Mouse (Mus musculus) kidney, embryonic 15.5 days (tissue): Measurements from ENCODE around the gene Ncan. TPM values are rescaled to one million over a fixed set of nuclear protein-coding genes. Genes with fewer than 3 reads are reported as not detected.

ENCODE experiments used
- ATAC-seq: fragments of 200-750 bp; cut with Nextera tagmentation; replicated peaks from 2 replicates; pipeline ENCODE4 v1.8.0; 2017; ENCODE audit warnings: moderate TSS enrichment; ENCODE audit not compliant: low FRiP score
- H3K27ac ChIP-seq: fragments of 300-500 bp; sonication (generic); 2 replicates; pipeline ENCODE4 v1.5.1; 2015; ENCODE audit warnings: mild to moderate bottlenecking, inconsistent platforms
- H3K27me3 ChIP-seq: fragments of 300-500 bp; sonication (generic); 2 replicates; pipeline ENCODE4 v1.6.1; 2015; ENCODE audit warnings: inconsistent platforms
- H3K36me3 ChIP-seq: fragments of 300-500 bp; sonication (generic); 2 replicates; pipeline ENCODE4 v1.6.1; 2015; ENCODE audit warnings: inconsistent platforms
- H3K4me1 ChIP-seq: fragments of 300-500 bp; sonication (generic); 2 replicates; pipeline ENCODE4 v1.6.1; 2015; ENCODE audit warnings: inconsistent platforms
- H3K4me2 ChIP-seq: fragments of 300-500 bp; sonication (generic); 2 replicates; pipeline ENCODE4 v1.6.1; 2015; ENCODE audit warnings: moderate library complexity, mild to moderate bottlenecking, inconsistent platforms
- H3K4me3 ChIP-seq: fragments of 300-500 bp; sonication (generic); replicated peaks from 2 replicates; pipeline ENCODE4 v1.5.1; 2015; ENCODE audit warnings: mild to moderate bottlenecking, inconsistent platforms
- H3K9ac ChIP-seq: fragments of 300-500 bp; sonication (generic); 2 replicates; pipeline ENCODE4 v1.6.1; 2015; ENCODE audit warnings: mild to moderate bottlenecking, inconsistent platforms
- H3K9me3 ChIP-seq: fragments of 300-500 bp; sonication (generic); replicated peaks from 2 replicates; pipeline ENCODE4 v1.6.1; 2016; ENCODE audit warnings: inconsistent platforms
- WGBS: fragments of 180-500 bp; shearing (Covaris S2); methylation state at CpG from one replicate; pipeline ENCODE4 v1.1.7; 2015; ENCODE audit warnings: mixed read lengths; 5-methylcytosine and 5-hydroxymethylcytosine counted together
- polyA plus RNA-seq: library from polyadenylated mRNA; unstranded; fragments of >200 nt; fragmentation: Nextera tagmentation; extraction: Ambion mirVana; gene quantifications from 2 replicates; pipeline ENCODE4 v1.2.1, GENCODE M21; 2015

Gene Ncan
- polyA plus RNA-seq, 1 experiment from 2014 or later, result 0.64 TPM

- 64% methylated on average over 9 of the region's 9 CpGs for WGBS
- H3K4me3 ChIP-seq, result no peak overlapping the region
- H3K36me3 ChIP-seq, result no peaks in the 10 kb centered on the region
These were observed 31.2 kb downstream of the Ncan start for GRCm38 (mm10) chr8:70089296-70089960.

GRCm38 (mm10) chr8:70087836-70088650, 32.6 kb downstream of the Ncan start:
- H3K4me1 ChIP-seq, result peaks cover 29% of the 10 kb centered on the region
- H3K36me3 ChIP-seq, result no peaks in the 10 kb centered on the region
- H3K27me3 ChIP-seq, result peaks cover 94% of the 10 kb centered on the region
- H3K4me2 ChIP-seq, result peak overlapping the region; percentile 77
- 4% methylated on average over 56 of the region's 56 CpGs for whole genome bisulfite sequencing
- ATAC-seq, result peak; percentile 73
- H3K9ac ChIP-seq, result 0 out of 2 replicates have a peak overlapping the region, but pooled peaks have one; percentile 5
- H3K4me3 ChIP-seq, result peak overlapping the region; percentile 42
- H3K27ac ChIP-seq, result no peak overlapping the region
- H3K9me3 ChIP-seq, result no peaks in the 10 kb centered on the region

More at GRCm38 (mm10) chr8:70089296-70089960, 31.2 kb downstream of the Ncan start:
- no peak overlapping the region for H3K4me2 ChIP-seq
- H3K9me3 ChIP-seq, result no peaks in the 10 kb centered on the region
- peaks cover 15% of the 10 kb centered on the region for H3K4me1 ChIP-seq
- no peak overlapping the region for H3K27ac ChIP-seq
- no peak overlapping the region for H3K9ac ChIP-seq
- H3K27me3 ChIP-seq, result peaks cover 83% of the 10 kb centered on the region
- no peak for ATAC-seq

- ATAC-seq, result no peak
- 4% methylated on average over 7 of the region's 7 CpGs for WGBS
- no peak overlapping the region for H3K27ac ChIP-seq
- H3K4me1 ChIP-seq, result peaks cover 31% of the 10 kb centered on the region
- H3K4me3 ChIP-seq, result peak overlapping the region; percentile 42; the same call in 1 of the 2 replicates
- H3K9me3 ChIP-seq, result no peaks in the 10 kb centered on the region
- peaks cover 99% of the 10 kb centered on the region for H3K27me3 ChIP-seq
- no peaks in the 10 kb centered on the region for H3K36me3 ChIP-seq
- no peak overlapping the region for H3K4me2 ChIP-seq
- no peak overlapping the region for H3K9ac ChIP-seq
These were observed 33.4 kb downstream of the Ncan start for GRCm38 (mm10) chr8:70087237-70087636.

- Histone ChIP-seq H3K36me3 (no peaks in the 10 kb centered on the region), H3K4me3 (no peak overlapping the region), H3K27me3 (peaks cover 100% of the 10 kb centered on the region), H3K9me3 (no peaks in the 10 kb centered on the region), H3K4me2 (no peak overlapping the region), H3K27ac (no peak overlapping the region), H3K4me1 (peaks cover 31% of the 10 kb centered on the region), H3K9ac (no peak overlapping the region)
- WGBS, result 44% methylated on average over 1 of the region's 1 CpGs
- no peak for ATAC-seq
These were observed 34.5 kb downstream of the Ncan start for GRCm38 (mm10) chr8:70086151-70086550.

DNA sequence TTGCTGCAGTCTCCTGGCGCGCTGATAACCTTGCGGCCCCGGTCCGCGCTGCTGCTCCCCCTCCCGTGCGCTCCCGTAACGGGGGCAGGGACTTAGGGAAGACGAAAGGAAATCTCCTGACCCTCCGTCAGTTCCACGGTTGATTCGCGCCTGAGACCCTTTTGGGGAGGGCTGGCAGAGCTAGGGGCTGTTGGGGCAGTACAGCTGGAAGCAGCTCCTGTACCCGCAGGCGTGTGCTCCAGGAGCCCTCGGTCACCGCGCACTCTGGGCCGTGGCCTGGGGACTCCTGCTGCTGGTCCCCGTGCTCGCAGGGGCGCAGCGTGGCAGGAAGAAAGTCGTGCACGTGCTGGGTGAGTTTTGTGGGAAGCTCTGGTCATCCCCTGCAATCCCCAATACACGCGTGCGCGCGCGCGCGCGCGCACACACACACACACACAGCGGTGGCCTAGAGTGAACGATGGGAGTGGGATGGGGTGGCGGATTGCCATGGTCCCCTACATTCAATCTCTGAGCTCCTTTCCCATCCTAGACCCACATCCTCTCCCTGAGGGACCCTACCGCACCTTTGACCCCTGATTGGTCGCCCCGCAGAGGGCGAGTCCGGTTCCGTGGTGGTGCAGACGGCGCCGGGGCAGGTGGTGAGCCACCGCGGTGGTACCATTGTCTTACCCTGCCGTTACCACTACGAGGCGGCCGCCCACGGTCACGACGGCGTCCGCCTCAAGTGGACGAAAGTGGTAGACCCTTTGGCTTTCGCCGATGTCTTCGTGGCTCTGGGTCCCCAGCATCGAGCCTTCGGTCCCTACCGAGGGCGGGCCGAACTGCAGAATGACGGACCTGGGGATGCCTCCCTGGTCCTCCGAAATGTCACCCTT, 36.2 kb downstream of the Ncan start:
- Histone ChIP-seq H3K4me3 (peak overlapping the region; percentile 44), H3K27ac (no peak overlapping the region), H3K36me3 (no peaks in the 10 kb centered on the region), H3K4me2 (peak overlapping the region; percentile 75), H3K9ac (peak overlapping the region; percentile 19; the same call in 1 of the 2 replicates), H3K27me3 (peaks cover 82% of the 10 kb centered on the region), H3K4me1 (peaks cover 31% of the 10 kb centered on the region), H3K9me3 (no peaks in the 10 kb centered on the region)
- ATAC-seq, result no peak
- 2% methylated on average over 71 of the region's 71 CpGs for WGBS

DNA sequence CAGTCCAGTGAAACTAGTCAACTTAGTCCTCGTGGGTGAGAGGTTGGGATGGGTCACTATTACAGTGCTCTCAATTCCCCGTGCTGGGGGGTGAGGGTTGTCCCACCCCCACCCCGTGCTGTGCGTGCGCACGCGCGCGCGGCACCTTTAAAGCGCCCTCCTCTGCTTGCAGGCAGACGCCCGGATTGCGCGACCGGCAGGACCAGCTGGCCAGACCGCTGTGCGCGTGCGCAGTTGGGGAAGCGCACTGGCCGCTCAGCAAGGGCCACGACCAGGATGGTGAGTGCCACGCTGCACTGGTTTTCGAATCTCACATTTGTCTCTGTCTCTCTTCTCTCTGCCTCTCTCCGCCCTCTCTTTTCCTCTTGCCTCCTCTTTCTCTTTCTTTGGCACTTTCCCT, 37.4 kb downstream of the Ncan start, which contains the start of gene Hapln4:
Hapln4 (plus strand) TSS at position 173 of the 400 bp plus-strand sequence.
- H3K27ac ChIP-seq, result no peak within 1 kb of the TSS
- peak within 1 kb of the TSS; percentile 75 for H3K4me2 ChIP-seq
- no peaks in the 10 kb centered on the region for H3K9me3 ChIP-seq
- H3K4me3 ChIP-seq, result peak within 1 kb of the TSS; percentile 44
- peaks cover 71% of the 10 kb centered on the region for H3K27me3 ChIP-seq
- 1% methylated on average over 26 of the region's 26 CpGs for whole genome bisulfite sequencing
- peaks cover 30% of the 10 kb centered on the region for H3K4me1 ChIP-seq
- no peak for ATAC-seq
- H3K9ac ChIP-seq, result peak within 1 kb of the TSS; percentile 19; the same call in 1 of the 2 replicates
- no peaks in the 10 kb centered on the region for H3K36me3 ChIP-seq

DNA sequence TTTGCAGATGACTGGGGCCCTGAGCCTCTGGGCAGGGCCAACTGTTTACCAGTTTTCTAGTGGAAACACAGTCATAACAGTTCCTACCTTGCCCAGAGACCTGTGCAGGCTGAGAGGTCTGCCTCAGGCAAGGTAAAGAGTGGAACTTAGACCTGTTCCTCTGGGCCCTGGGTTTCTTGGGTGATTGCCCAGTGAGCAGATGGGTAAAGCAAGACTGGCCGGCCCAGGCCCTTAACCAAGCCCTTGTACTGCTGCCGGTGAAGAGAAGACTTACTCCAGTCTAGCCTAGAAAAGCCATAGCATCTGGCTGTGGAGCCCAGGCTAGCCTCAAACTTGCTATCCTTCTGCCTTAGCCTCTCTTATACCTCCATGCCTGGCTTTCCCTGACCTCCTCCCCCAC, 38.7 kb downstream of the Ncan start:
- Histone ChIP-seq H3K4me1 (peaks cover 24% of the 10 kb centered on the region), H3K36me3 (no peaks in the 10 kb centered on the region), H3K9me3 (no peaks in the 10 kb centered on the region), H3K4me3 (no peak overlapping the region), H3K27me3 (peaks cover 58% of the 10 kb centered on the region), H3K9ac (no peak overlapping the region), H3K27ac (no peak overlapping the region), H3K4me2 (no peak overlapping the region)
- no peak for ATAC-seq
- 93% methylated on average over 2 of the region's 2 CpGs for WGBS

DNA sequence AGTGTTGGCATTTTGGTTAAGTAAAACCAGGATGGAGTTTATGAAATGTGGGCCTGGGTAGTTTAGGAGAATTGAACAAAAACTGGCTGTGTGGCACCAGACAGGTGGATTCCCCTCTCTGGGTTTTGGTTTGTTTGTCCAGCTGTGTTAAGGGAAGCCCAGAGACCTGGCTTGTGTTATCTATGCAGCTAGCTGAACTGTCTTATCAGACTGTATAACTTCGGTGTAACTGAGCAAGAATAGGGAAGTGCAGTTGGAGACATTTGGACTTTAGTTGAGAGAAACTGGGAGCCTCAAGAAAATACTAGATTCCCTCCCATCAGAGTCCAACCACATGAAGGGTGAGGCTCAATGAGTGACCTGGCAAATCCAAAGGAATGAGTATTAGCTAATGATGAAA, 47.0 kb downstream of the Ncan start:
- H3K27ac ChIP-seq, result no peak overlapping the region
- no peak for ATAC-seq
- WGBS, result 86% methylated on average over 1 of the region's 1 CpGs
- H3K9ac ChIP-seq, result no peak overlapping the region
- no peaks in the 10 kb centered on the region for H3K27me3 ChIP-seq
- H3K4me3 ChIP-seq, result no peak overlapping the region
- H3K4me2 ChIP-seq, result no peak overlapping the region
- no peaks in the 10 kb centered on the region for H3K9me3 ChIP-seq
- H3K4me1 ChIP-seq, result peaks cover 12% of the 10 kb centered on the region
- peaks cover 34% of the 10 kb centered on the region for H3K36me3 ChIP-seq

DNA sequence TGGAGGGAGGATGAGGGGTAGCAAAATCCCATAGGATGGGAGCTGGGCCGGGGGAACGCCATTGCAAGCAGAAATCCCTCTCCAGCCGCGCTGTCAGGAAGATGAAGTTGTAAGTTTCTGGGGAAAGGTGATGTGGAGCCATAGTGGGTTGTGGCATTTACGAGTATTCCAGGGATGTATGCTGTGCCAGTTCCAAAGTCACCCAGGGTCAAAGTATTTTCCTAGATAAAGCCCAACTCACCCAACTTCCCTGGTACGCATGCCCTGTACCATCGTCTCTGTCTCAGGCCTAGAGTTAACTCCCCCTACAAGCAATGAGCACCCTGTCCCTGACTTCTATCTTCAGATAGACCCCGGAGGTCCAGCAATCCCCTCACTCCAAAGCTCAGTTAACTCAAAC, 47.6 kb downstream of the Ncan start:
- peak overlapping the region; percentile 61 for H3K4me2 ChIP-seq
- H3K4me1 ChIP-seq, result peaks cover 12% of the 10 kb centered on the region
- H3K9ac ChIP-seq, result no peak overlapping the region
- H3K27ac ChIP-seq, result no peak overlapping the region
- peak overlapping the region; percentile 30 for H3K4me3 ChIP-seq
- ATAC-seq, result no peak
- H3K36me3 ChIP-seq, result peaks cover 40% of the 10 kb centered on the region
- no peaks in the 10 kb centered on the region for H3K9me3 ChIP-seq
- H3K27me3 ChIP-seq, result no peaks in the 10 kb centered on the region
- WGBS, result 57% methylated on average over 8 of the region's 8 CpGs

DNA sequence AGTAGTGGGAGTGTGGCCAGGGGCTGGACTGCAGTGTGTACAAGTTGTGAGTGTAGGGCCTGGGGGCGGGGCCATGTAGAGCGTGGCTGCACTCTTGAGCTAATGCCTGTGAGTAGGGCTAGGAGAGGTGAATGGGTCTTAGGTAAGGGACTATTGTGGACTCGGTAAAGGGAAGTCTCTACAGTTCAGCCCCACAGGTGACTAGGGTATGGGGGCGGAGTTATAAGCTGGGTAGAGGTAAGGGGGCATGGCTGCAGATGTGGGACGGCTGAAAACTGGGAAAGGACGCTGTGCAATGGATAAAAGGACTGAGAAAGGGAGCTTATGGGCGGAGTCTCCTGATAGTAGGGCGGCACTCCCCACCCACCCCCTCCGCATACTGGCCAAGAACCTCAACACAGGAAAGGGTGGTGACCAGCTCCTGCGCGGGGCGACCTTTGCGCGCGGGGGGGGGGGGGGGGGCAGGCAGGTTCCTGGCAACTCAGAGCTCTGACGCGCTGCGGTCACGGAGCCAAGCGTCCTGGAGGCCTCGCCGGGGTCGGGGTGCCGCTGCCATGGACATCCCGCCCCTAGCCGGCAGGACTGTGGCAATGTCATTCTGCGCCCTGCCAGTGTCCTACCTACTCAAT, 48.1 kb downstream of the Ncan start, which contains the start of gene Tm6sf2:
Tm6sf2 (plus strand) TSS at position 484 of the 629 bp plus-strand sequence.
- Histone ChIP-seq H3K27ac (no peak within 1 kb of the TSS), H3K9ac (no peak within 1 kb of the TSS)

GRCm38 (mm10) chr8:70071836-70072440, 48.7 kb downstream of the Ncan start:
- Histone ChIP-seq H3K27ac (no peak overlapping the region), H3K4me2 (no peak overlapping the region)
- no peak for ATAC-seq

More for the DNA sequence above, 48.1 kb downstream of the Ncan start, which contains the start of gene Tm6sf2:
- Histone ChIP-seq H3K27me3 (no peaks in the 10 kb centered on the region), H3K4me3 (peak within 1 kb of the TSS; percentile 30), H3K9me3 (no peaks in the 10 kb centered on the region), H3K36me3 (peaks cover 45% of the 10 kb centered on the region), H3K4me2 (peak within 1 kb of the TSS; percentile 61), H3K4me1 (peaks cover 12% of the 10 kb centered on the region)
- peak; percentile 69 for ATAC-seq
- 9% methylated on average over 22 of the region's 27 CpGs for WGBS

More at GRCm38 (mm10) chr8:70071836-70072440, 48.7 kb downstream of the Ncan start:
- H3K27me3 ChIP-seq, result no peaks in the 10 kb centered on the region
- peaks cover 52% of the 10 kb centered on the region for H3K36me3 ChIP-seq
- H3K9ac ChIP-seq, result no peak overlapping the region
- WGBS, result 77% methylated on average over 2 of the region's 2 CpGs
- peaks cover 12% of the 10 kb centered on the region for H3K4me1 ChIP-seq
- H3K9me3 ChIP-seq, result no peaks in the 10 kb centered on the region
- H3K4me3 ChIP-seq, result no peak overlapping the region
